Mouse (Mus musculus) hindbrain, embryonic 14.5 days (tissue): ENCODE data around the gene Dok4. TPM values are rescaled to one million over a fixed set of nuclear protein-coding genes. Genes with fewer than 3 reads are reported as not detected.

Experiments
- ATAC-seq: fragments of 200-750 bp; cut with Nextera tagmentation; 2 replicates; pipeline ENCODE4 v1.8.0; 2017; ENCODE audit warnings: moderate number of reproducible peaks, mild to moderate bottlenecking, moderate TSS enrichment, moderate library complexity; ENCODE audit not compliant: low FRiP score
- DNase-seq: peaks from one replicate; pipeline ENCODE4 v3.0.0-alpha.2; 2015; ENCODE audit warnings: low spot score
- H3K27ac ChIP-seq: fragments of 300-500 bp; sonication (generic); 2 replicates; pipeline ENCODE4 v1.5.1; 2014; ENCODE audit warnings: mild to moderate bottlenecking, moderate library complexity
- H3K27me3 ChIP-seq: fragments of 300-500 bp; sonication (generic); 2 replicates; pipeline ENCODE4 v1.6.1; 2014; ENCODE audit warnings: mild to moderate bottlenecking, low read length, mixed read lengths; ENCODE audit not compliant: control insufficient read depth, insufficient read depth
- H3K36me3 ChIP-seq: fragments of 300-500 bp; sonication (generic); replicated peaks from 2 replicates; pipeline ENCODE4 v1.6.1; 2014; ENCODE audit not compliant: control insufficient read depth, insufficient read depth
- H3K4me1 ChIP-seq: fragments of 300-500 bp; sonication (generic); replicated peaks from 2 replicates; pipeline ENCODE4 v1.6.1; 2014; ENCODE audit warnings: antibody characterized with exemption, low read length, mixed read lengths; ENCODE audit not compliant: control insufficient read depth, insufficient read depth
- H3K4me2 ChIP-seq: fragments of 300-500 bp; sonication (generic); replicated peaks from 2 replicates; pipeline ENCODE4 v1.6.1; 2014; ENCODE audit warnings: mild to moderate bottlenecking, moderate library complexity
- H3K4me3 ChIP-seq: fragments of 300-500 bp; sonication (generic); replicated peaks from 2 replicates; pipeline ENCODE4 v1.5.1; 2014; ENCODE audit warnings: mild to moderate bottlenecking, low read length
- H3K9ac ChIP-seq: fragments of 300-500 bp; sonication (generic); 2 replicates; pipeline ENCODE4 v1.6.1; 2014
- H3K9me3 ChIP-seq: fragments of 300-500 bp; sonication (generic); 2 replicates; pipeline ENCODE4 v1.6.1; 2016; ENCODE audit warnings: low read length; ENCODE audit not compliant: control insufficient read depth
- WGBS: fragments of 180-500 bp; shearing (Covaris S2); extraction: QIAGEN DNeasy Blood & Tissue Kit; methylation state at CpG from one replicate; pipeline ENCODE4 v1.1.7; 2014; 5-methylcytosine and 5-hydroxymethylcytosine counted together
- polyA plus RNA-seq: library from polyadenylated mRNA; unstranded; fragments of >200 nt; fragmentation: Nextera tagmentation; extraction: Ambion mirVana; gene quantifications from 2 replicates; pipeline ENCODE4 v1.2.1, GENCODE M21; 2014

The Dok4 gene
- polyA plus RNA-seq, 1 experiment from 2014 or later: 65.2 TPM

GRCm38 (mm10) chr8:94914701-94915101 is 38.6 kb upstream of the Dok4 start:
- H3K4me1 ChIP-seq: peaks cover 16% of the 10 kb centered on the region
- H3K4me3 ChIP-seq: no peak overlapping the region
- WGBS: 67% methylated on average over 3 of the region's 3 CpGs
- no peaks in the 10 kb centered on the region for H3K36me3 ChIP-seq
- DNase-seq (peak; percentile 52), ATAC-seq (no peak)
- no peak overlapping the region for H3K27ac ChIP-seq
- no peak overlapping the region for H3K4me2 ChIP-seq
- H3K9ac ChIP-seq: no peak overlapping the region
- H3K27me3 ChIP-seq: peaks cover 47% of the 10 kb centered on the region
- no peaks in the 10 kb centered on the region for H3K9me3 ChIP-seq

GRCm38 (mm10) chr8:94914256-94914655 is 38.1 kb upstream of the Dok4 start:
- H3K36me3 ChIP-seq: no peaks in the 10 kb centered on the region
- no peak for DNase-seq
- 80% methylated on average over 6 of the region's 6 CpGs for WGBS
- H3K9me3 ChIP-seq: no peaks in the 10 kb centered on the region
- ATAC-seq: no peak
- no peak overlapping the region for H3K4me3 ChIP-seq
- no peak overlapping the region for H3K27ac ChIP-seq
- no peak overlapping the region for H3K9ac ChIP-seq
- H3K4me2 ChIP-seq: no peak overlapping the region
- peaks cover 16% of the 10 kb centered on the region for H3K4me1 ChIP-seq
- H3K27me3 ChIP-seq: peaks cover 47% of the 10 kb centered on the region

- 5% methylated on average over 77 of the region's 77 CpGs for WGBS
These were observed 37.0 kb upstream of the Dok4 start for GRCm38 (mm10) chr8:94913061-94913660.

GRCm38 (mm10) chr8:94908847-94909246 is 32.7 kb upstream of the Dok4 start:
- Histone ChIP-seq H3K9ac (no peak overlapping the region), H3K4me3 (no peak overlapping the region), H3K9me3 (no peaks in the 10 kb centered on the region), H3K4me1 (no peaks in the 10 kb centered on the region), H3K27me3 (peaks cover 14% of the 10 kb centered on the region), H3K27ac (no peak overlapping the region), H3K36me3 (no peaks in the 10 kb centered on the region), H3K4me2 (no peak overlapping the region)
- DNase-seq (peak; percentile 82), ATAC-seq (no peak)
- 11% methylated on average over 4 of the region's 4 CpGs for WGBS

More at GRCm38 (mm10) chr8:94913061-94913660, 37.0 kb upstream of the Dok4 start:
- no peaks in the 10 kb centered on the region for H3K36me3 ChIP-seq
- H3K27ac ChIP-seq: no peak overlapping the region
- H3K9me3 ChIP-seq: no peaks in the 10 kb centered on the region
- peaks cover 14% of the 10 kb centered on the region for H3K4me1 ChIP-seq
- H3K27me3 ChIP-seq: peaks cover 39% of the 10 kb centered on the region
- peak overlapping the region; percentile 41 for H3K4me3 ChIP-seq
- H3K9ac ChIP-seq: peak overlapping the region; percentile 48
- DNase-seq: peak; percentile 42
- H3K4me2 ChIP-seq: peak overlapping the region; percentile 65
- ATAC-seq: peak; percentile 67

- Histone ChIP-seq H3K9me3 (no peaks in the 10 kb centered on the region), H3K4me3 (no peak overlapping the region), H3K9ac (no peak overlapping the region), H3K4me1 (no peaks in the 10 kb centered on the region), H3K36me3 (no peaks in the 10 kb centered on the region), H3K4me2 (no peak overlapping the region), H3K27ac (no peak overlapping the region), H3K27me3 (peaks cover 5% of the 10 kb centered on the region)
- ATAC-seq (no peak), DNase-seq (no peak)
- WGBS: 89% methylated on average over 18 of the region's 18 CpGs
These were observed 31.6 kb upstream of the Dok4 start for GRCm38 (mm10) chr8:94907591-94908300.

- Histone ChIP-seq H3K36me3 (no peaks in the 10 kb centered on the region), H3K4me3 (no peak overlapping the region), H3K9ac (no peak overlapping the region), H3K27ac (0 out of 2 replicates have a peak overlapping the region, but pooled peaks have one; percentile 24), H3K4me1 (no peaks in the 10 kb centered on the region), H3K27me3 (no peaks in the 10 kb centered on the region), H3K4me2 (no peak overlapping the region), H3K9me3 (no peaks in the 10 kb centered on the region)
- DNase-seq (peak; percentile 69), ATAC-seq (peak; percentile 61; the same call in 1 of the 2 replicates)
- 74% methylated on average over 12 of the region's 12 CpGs for WGBS
These were observed 28.5 kb upstream of the Dok4 start for GRCm38 (mm10) chr8:94904450-94905175.

- Histone ChIP-seq H3K9ac (no peak overlapping the region), H3K4me1 (0 out of 2 replicates have a peak, but pooled peaks cover 7% of the 10 kb centered on the region), H3K4me2 (no peak overlapping the region), H3K27ac (no peak overlapping the region), H3K9me3 (no peaks in the 10 kb centered on the region), H3K4me3 (no peak overlapping the region), H3K36me3 (no peaks in the 10 kb centered on the region), H3K27me3 (no peaks in the 10 kb centered on the region)
- no peak for DNase-seq
- ATAC-seq: no peak
- 47% methylated on average over 12 of the region's 12 CpGs for WGBS
These were observed 27.6 kb upstream of the Dok4 start for GRCm38 (mm10) chr8:94903709-94904108.

GRCm38 (mm10) chr8:94901031-94901430 is 24.9 kb upstream of the Dok4 start:
- Histone ChIP-seq H3K9me3 (no peaks in the 10 kb centered on the region), H3K36me3 (no peaks in the 10 kb centered on the region), H3K9ac (no peak overlapping the region), H3K4me1 (0 out of 2 replicates have a peak, but pooled peaks cover 9% of the 10 kb centered on the region), H3K27me3 (no peaks in the 10 kb centered on the region), H3K4me2 (no peak overlapping the region), H3K4me3 (no peak overlapping the region), H3K27ac (no peak overlapping the region)
- WGBS: 25% methylated on average over 5 of the region's 5 CpGs
- ATAC-seq (no peak), DNase-seq (no peak)

- H3K27ac ChIP-seq: no peak overlapping the region
These were observed 24.5 kb upstream of the Dok4 start for GRCm38 (mm10) chr8:94900617-94901016.

More at GRCm38 (mm10) chr8:94900617-94901016, 24.5 kb upstream of the Dok4 start:
- Histone ChIP-seq H3K27me3 (no peaks in the 10 kb centered on the region), H3K4me2 (no peak overlapping the region), H3K4me1 (0 out of 2 replicates have a peak, but pooled peaks cover 9% of the 10 kb centered on the region), H3K9ac (no peak overlapping the region), H3K9me3 (no peaks in the 10 kb centered on the region), H3K36me3 (no peaks in the 10 kb centered on the region), H3K4me3 (no peak overlapping the region)
- DNase-seq: no peak
- WGBS: 18% methylated on average over 6 of the region's 6 CpGs
- ATAC-seq: no peak
